ENCODE assay signal across 27 mouse cellular contexts in genomic region chr19:47884296-47885085, GRCm38 (mm10). TPM values are rescaled to one million over a fixed set of nuclear protein-coding genes. Genes with fewer than 3 reads are reported as not detected.
DNase-seq lines count a peak whose midpoint lies in the region; ATAC-seq and TF ChIP-seq lines count a peak whose summit lies in the region.
"Had no signal": no experiment of that assay in that cellular context is flagged by ENCODE, and none has a peak within 500 bp of the region (broad histone marks: within the 10 kb centered on the region; RNA-seq: fewer than 3 reads in every experiment).

No protein-coding gene starts in this region.

- no peak for TF ChIP-seq EP300 in heart, adult 2 months (IDR thresholded peaks at IDR 0.05; ENCODE audit: insufficient read depth, low read depth, low read length)
- no peak for TF ChIP-seq EP300 in heart, postnatal 0 days (IDR thresholded peaks at IDR 0.05; ENCODE audit: low read depth)
- no peak for TF ChIP-seq EP300 in stomach, postnatal 0 days (optimal IDR thresholded peaks at IDR 0.05)

- 65% methylated on average over 13 of the region's 13 CpGs for whole genome bisulfite sequencing in heart, adult 2 months
- 68% methylated on average over 13 of the region's 13 CpGs for WGBS in heart, postnatal 0 days
- WGBS in stomach, embryonic 14.5 days = 61% methylated on average over 13 of the region's 13 CpGs
- 65% methylated on average over 13 of the region's 13 CpGs for WGBS in stomach, postnatal 0 days
- WGBS in hindbrain, embryonic 12.5 days = 78% methylated on average over 13 of the region's 13 CpGs

- H3K9ac ChIP-seq in heart, adult 2 months (ENCODE audit: low read depth, low read length) = no peak overlapping the region
- H3K9ac ChIP-seq in heart, postnatal 0 days (replicated peaks; ENCODE audit: low read depth, low read length) = no peak overlapping the region
- no peak overlapping the region for H3K9ac ChIP-seq in stomach, embryonic 14.5 days (replicated peaks; ENCODE audit: low read depth, low read length)
- H3K9ac ChIP-seq in stomach, postnatal 0 days (ENCODE audit: low read length) = no peak overlapping the region
- H3K9ac ChIP-seq in hindbrain, embryonic 12.5 days = no peak overlapping the region
- H3K9ac ChIP-seq: forebrain, embryonic 13.5 days had no signal

- H3K4me2 ChIP-seq in heart, postnatal 0 days (ENCODE audit: low read depth, low read length) = 0 out of 2 replicates have a peak overlapping the region, but pooled peaks have one; percentile 8
- H3K4me2 ChIP-seq in stomach, embryonic 14.5 days (replicated peaks; ENCODE audit: low read depth, low read length) = no peak overlapping the region
- H3K4me2 ChIP-seq in stomach, postnatal 0 days (replicated peaks; ENCODE audit: low read depth) = no peak overlapping the region
- H3K4me2 ChIP-seq in hindbrain, embryonic 12.5 days (replicated peaks) = no peak overlapping the region
- H3K4me2 ChIP-seq: forebrain, embryonic 13.5 days had no signal

- 0 out of 2 replicates have a peak, but pooled peaks have one; percentile 1 for ATAC-seq in heart, postnatal 0 days (ENCODE audit: insufficient read depth, low read depth)
- ATAC-seq in stomach, embryonic 14.5 days (ENCODE audit: insufficient number of reproducible peaks, insufficient read depth, low FRiP score, low read depth) = peak; percentile 30; the same call in 1 of the 2 replicates
- ATAC-seq in stomach, postnatal 0 days (ENCODE audit: low FRiP score, low TSS enrichment) = no peak
- no peak for ATAC-seq in hindbrain, embryonic 12.5 days (ENCODE audit: low FRiP score)
- ATAC-seq: forebrain, embryonic 13.5 days; hindbrain, postnatal 0 days; intestine, postnatal 0 days had no signal

- peaks cover 9% of the 10 kb centered on the region for H3K4me1 ChIP-seq in heart, adult 2 months (ENCODE audit: control insufficient read depth, insufficient read depth, low read length)
- peaks cover 28% of the 10 kb centered on the region for H3K4me1 ChIP-seq in heart, postnatal 0 days (ENCODE audit: control insufficient read depth, insufficient read depth)
- peaks cover 7% of the 10 kb centered on the region; the same call in 1 of the 2 replicates for H3K4me1 ChIP-seq in stomach, embryonic 14.5 days (ENCODE audit: control insufficient read depth, insufficient read depth, low read length)
- no peaks in the 10 kb centered on the region for H3K4me1 ChIP-seq in stomach, postnatal 0 days (replicated peaks; ENCODE audit: control insufficient read depth, insufficient read depth)
- H3K4me1 ChIP-seq in hindbrain, embryonic 12.5 days = peaks cover 18% of the 10 kb centered on the region
- H3K4me1 ChIP-seq: forebrain, embryonic 13.5 days had no signal

- no peaks in the 10 kb centered on the region for H3K9me3 ChIP-seq in heart, postnatal 0 days (replicated peaks; ENCODE audit: control insufficient read depth, low read length)
- no peaks in the 10 kb centered on the region for H3K9me3 ChIP-seq in stomach, embryonic 14.5 days (ENCODE audit: control insufficient read depth, low read depth, low read length)
- no peaks in the 10 kb centered on the region for H3K9me3 ChIP-seq in stomach, postnatal 0 days (ENCODE audit: control insufficient read depth, low read length)
- no peaks in the 10 kb centered on the region for H3K9me3 ChIP-seq in hindbrain, embryonic 12.5 days (replicated peaks)
- H3K9me3 ChIP-seq: forebrain, embryonic 13.5 days had no signal

- peak overlapping the region; percentile 38; the same call in 1 of the 2 replicates for H3K27ac ChIP-seq in heart, adult 2 months
- peak overlapping the region; percentile 80; the same call in 1 of the 2 replicates for H3K27ac ChIP-seq in heart, postnatal 0 days (ENCODE audit: low read depth)
- no peak overlapping the region for H3K27ac ChIP-seq in stomach, embryonic 14.5 days (ENCODE audit: low read length)
- no peak overlapping the region for H3K27ac ChIP-seq in stomach, postnatal 0 days (replicated peaks)
- H3K27ac ChIP-seq in hindbrain, embryonic 12.5 days = no peak overlapping the region
- H3K27ac ChIP-seq: forebrain, embryonic 13.5 days; hindbrain, postnatal 0 days had no signal

- H3K27me3 ChIP-seq in heart, adult 2 months (ENCODE audit: control insufficient read depth, insufficient read depth, low read length) = no peaks in the 10 kb centered on the region
- no peaks in the 10 kb centered on the region for H3K27me3 ChIP-seq in heart, postnatal 0 days (ENCODE audit: control insufficient read depth, insufficient read depth, low read length)
- H3K27me3 ChIP-seq in stomach, embryonic 14.5 days (ENCODE audit: control insufficient read depth, insufficient read depth, low read length) = no peaks in the 10 kb centered on the region
- H3K27me3 ChIP-seq in stomach, postnatal 0 days (ENCODE audit: control insufficient read depth, insufficient read depth, low read length) = no peaks in the 10 kb centered on the region
- no peaks in the 10 kb centered on the region for H3K27me3 ChIP-seq in splenic B cell, adult 2 months (ENCODE audit: control insufficient read depth, insufficient read depth, low read length, poor library complexity, severe bottlenecking)
- H3K27me3 ChIP-seq in hindbrain, embryonic 12.5 days = no peaks in the 10 kb centered on the region
- H3K27me3 ChIP-seq: forebrain, embryonic 13.5 days had no signal

- H3K4me3 ChIP-seq in heart, adult 2 months = no peak overlapping the region
- no peak overlapping the region for H3K4me3 ChIP-seq in heart, postnatal 0 days (ENCODE audit: low read depth, low read length)
- H3K4me3 ChIP-seq in stomach, embryonic 14.5 days (ENCODE audit: low read depth, low read length) = no peak overlapping the region
- H3K4me3 ChIP-seq in stomach, postnatal 0 days (ENCODE audit: low read depth, low read length) = no peak overlapping the region
- H3K4me3 ChIP-seq in hindbrain, embryonic 12.5 days = no peak overlapping the region
- H3K4me3 ChIP-seq: erythroblast, embryonic 14.5 days; forebrain, embryonic 13.5 days had no signal

- H3K36me3 ChIP-seq in heart, adult 2 months (ENCODE audit: control insufficient read depth, insufficient read depth, low read length) = no peaks in the 10 kb centered on the region
- H3K36me3 ChIP-seq in heart, postnatal 0 days (replicated peaks; ENCODE audit: control insufficient read depth, insufficient read depth, low read length) = no peaks in the 10 kb centered on the region
- no peaks in the 10 kb centered on the region for H3K36me3 ChIP-seq in stomach, embryonic 14.5 days (ENCODE audit: control insufficient read depth, insufficient read depth, low read length)
- H3K36me3 ChIP-seq in stomach, postnatal 0 days (ENCODE audit: control insufficient read depth, insufficient read depth, low read length) = no peaks in the 10 kb centered on the region
- no peaks in the 10 kb centered on the region for H3K36me3 ChIP-seq in splenic B cell, adult 2 months (ENCODE audit: control insufficient read depth, insufficient read depth, low read length, poor library complexity, severe bottlenecking)
- no peaks in the 10 kb centered on the region for H3K36me3 ChIP-seq in hindbrain, embryonic 12.5 days

- TF ChIP-seq CTCF in heart, adult 2 months (IDR thresholded peaks at IDR 0.05) = no peak
- no peak for TF ChIP-seq CTCF in heart, postnatal 0 days (IDR thresholded peaks at IDR 0.05; ENCODE audit: low read depth)
- no peak for TF ChIP-seq CTCF in stomach, postnatal 0 days (IDR thresholded peaks at IDR 0.05; ENCODE audit: low read depth)

- no peak for TF ChIP-seq POLR2A in heart, adult 2 months (IDR thresholded peaks at IDR 0.05; ENCODE audit: insufficient read depth, low read depth, low read length)

- DNase-seq in heart, adult 2 months = no peak
- no peak for DNase-seq in heart, postnatal 4 days
- no peak for DNase-seq in heart, postnatal 0 days (ENCODE audit: low spot score)
- DNase-seq in heart, postnatal 14 days = no peak
- DNase-seq in stomach, postnatal 0 days (ENCODE audit: low spot score) = no peak
- peak; percentile 81 for DNase-seq in splenic B cell, adult 2 months (ENCODE audit: low read depth, low spot score)
- DNase-seq: adrenal gland, adult 8-10 months; cerebellum, adult 9-10 months; gastrocnemius, postnatal 10 days; liver; lung, postnatal 10 days; midbrain, embryonic 14.5 days; right cerebral cortex, postnatal 25 days had no signal

- intact Hi-C loops in heart, adult 2 months (cut with DNase I) = no loop called here
- intact Hi-C loops in heart, postnatal 14 days (cut with DNase I) = no loop called here

- no peaks in the 10 kb centered on the region for H3K79me2 ChIP-seq in heart, adult 2 months (replicated peaks; ENCODE audit: control insufficient read depth, insufficient read depth, low read length)

RNA-seq across cellular contexts. Expression of gene Gsto2, which starts 19.2 kb away (rescaled TPM):
- total RNA-seq in heart, adult 2 months (2021) = 1 to 10 TPM; 2.6 to 2.7 TPM
- polyA plus RNA-seq in heart, adult 2 months (2012; rRNA removed) = 1.4 and 1.6 TPM in 2 replicates
- 1 to 10 TPM; 1.5 to 1.8 TPM for total RNA-seq in heart, postnatal 4 days (2021)
- total RNA-seq in heart, postnatal 0 days (2014; rRNA removed; ENCODE audit: low replicate concordance) = 11.4 TPM in 1 of 2 replicates, not detected in the other
- 1.7 and 2.1 TPM in 2 replicates for polyA plus RNA-seq in heart, postnatal 0 days (2015; fragmentation: Nextera tagmentation; extraction: Ambion mirVana)
- 1 to 10 TPM; 1.6 to 1.7 TPM for total RNA-seq in heart, postnatal 14 days (2021)
- polyA plus RNA-seq in stomach, embryonic 14.5 days (2014; fragmentation: Nextera tagmentation; extraction: Ambion mirVana) = 1.1 and 1.5 TPM in 2 replicates
- polyA plus RNA-seq in stomach, postnatal 0 days (2015; fragmentation: Nextera tagmentation; extraction: Ambion mirVana) = 3.5 and 4.2 TPM in 2 replicates
- 0.96 and 1.3 TPM in 2 replicates for polyA plus RNA-seq in hindbrain, embryonic 12.5 days (2016; fragmentation: Nextera tagmentation; extraction: Ambion mirVana)
- total RNA-seq: common myeloid progenitor, adult 5-6 weeks; hematopoietic stem cell, adult 5-6 weeks; megakaryocyte, adult 5-6 weeks had no signal
- polyA plus RNA-seq: erythroblast, embryonic 14.5 days had no signal

RNA-seq across cellular contexts. Expression of gene Gsto1, which starts 29.7 kb away (rescaled TPM):
- 100 to 1,000 TPM; 148 to 191 TPM for total RNA-seq in heart, adult 2 months (2021)
- polyA plus RNA-seq in heart, adult 2 months (2012; rRNA removed) = 152 and 158 TPM in 2 replicates
- total RNA-seq in heart, postnatal 4 days (2021) = 10 to 100 TPM; 68.9 to 69.7 TPM
- total RNA-seq in heart, postnatal 0 days (2014; rRNA removed; ENCODE audit: low replicate concordance) = 136 and 146 TPM in 2 replicates
- 127 and 140 TPM in 2 replicates for polyA plus RNA-seq in heart, postnatal 0 days (2015; fragmentation: Nextera tagmentation; extraction: Ambion mirVana)
- total RNA-seq in heart, postnatal 14 days (2021) = 100 to 1,000 TPM; 133 to 134 TPM
- 482 and 525 TPM in 2 replicates for polyA plus RNA-seq in stomach, embryonic 14.5 days (2014; fragmentation: Nextera tagmentation; extraction: Ambion mirVana)
- 3,153 and 3,669 TPM in 2 replicates for polyA plus RNA-seq in stomach, postnatal 0 days (2015; fragmentation: Nextera tagmentation; extraction: Ambion mirVana)
- 102 and 106 TPM in 2 replicates for polyA plus RNA-seq in hindbrain, embryonic 12.5 days (2016; fragmentation: Nextera tagmentation; extraction: Ambion mirVana)

RNA-seq across cellular contexts. Expression of gene Cfap43, which starts 34.6 kb away (rescaled TPM):
- not detected for total RNA-seq in heart, adult 2 months (2021)
- 0.26 and 0.86 TPM in 2 replicates for polyA plus RNA-seq in heart, adult 2 months (2012; rRNA removed)
- not detected for total RNA-seq in heart, postnatal 4 days (2021)
- total RNA-seq in heart, postnatal 0 days (2014; rRNA removed; ENCODE audit: low replicate concordance) = 0.08 TPM in 1 of 2 replicates, not detected in the other
- polyA plus RNA-seq in heart, postnatal 0 days (2015; fragmentation: Nextera tagmentation; extraction: Ambion mirVana) = 0.15 and 0.43 TPM in 2 replicates
- under 1 TPM in 1 of 2 experiments, not detected in 1; 0.81 TPM for total RNA-seq in heart, postnatal 14 days (2021)
- 0.21 and 0.97 TPM in 2 replicates for polyA plus RNA-seq in stomach, embryonic 14.5 days (2014; fragmentation: Nextera tagmentation; extraction: Ambion mirVana)
- polyA plus RNA-seq in stomach, postnatal 0 days (2015; fragmentation: Nextera tagmentation; extraction: Ambion mirVana) = 0.51 and 1.1 TPM in 2 replicates
- polyA plus RNA-seq in hindbrain, embryonic 12.5 days (2016; fragmentation: Nextera tagmentation; extraction: Ambion mirVana) = 1.7 and 3.2 TPM in 2 replicates
- total RNA-seq: adrenal gland, adult 8-10 months; common myeloid progenitor, adult 5-6 weeks; gastrocnemius, postnatal 10 days had no signal
- polyA plus RNA-seq: embryonic facial prominence, embryonic 11.5 days; erythroblast, embryonic 14.5 days; liver, embryonic 16.5 days had no signal

RNA-seq across cellular contexts. Expression of gene Itprip, which starts 34.6 kb away (rescaled TPM):
- total RNA-seq in heart, adult 2 months (2021) = 10 to 100 TPM in 1 of 2 experiments, 1 to 10 TPM in 1; 8.5 to 11.7 TPM
- 8.1 and 8.6 TPM in 2 replicates for polyA plus RNA-seq in heart, adult 2 months (2012; rRNA removed)
- total RNA-seq in heart, postnatal 4 days (2021) = 10 to 100 TPM; 21.6 TPM
- total RNA-seq in heart, postnatal 0 days (2014; rRNA removed; ENCODE audit: low replicate concordance) = 27.2 and 30.1 TPM in 2 replicates
- polyA plus RNA-seq in heart, postnatal 0 days (2015; fragmentation: Nextera tagmentation; extraction: Ambion mirVana) = 9.5 and 10.5 TPM in 2 replicates
- 1 to 10 TPM; 8.0 to 8.1 TPM for total RNA-seq in heart, postnatal 14 days (2021)
- polyA plus RNA-seq in stomach, embryonic 14.5 days (2014; fragmentation: Nextera tagmentation; extraction: Ambion mirVana) = 9.3 and 11.0 TPM in 2 replicates
- 7.9 and 9.0 TPM in 2 replicates for polyA plus RNA-seq in stomach, postnatal 0 days (2015; fragmentation: Nextera tagmentation; extraction: Ambion mirVana)
- 16.1 and 16.6 TPM in 2 replicates for polyA plus RNA-seq in hindbrain, embryonic 12.5 days (2016; fragmentation: Nextera tagmentation; extraction: Ambion mirVana)

RNA-seq across cellular contexts. Expression of gene Cfap58, which starts 53.0 kb away (rescaled TPM):
- 1 to 10 TPM; 1.9 to 2.1 TPM for total RNA-seq in heart, adult 2 months (2021)
- 0.02 TPM in 1 of 2 replicates, not detected in the other for polyA plus RNA-seq in heart, adult 2 months (2012; rRNA removed)
- 1 to 10 TPM; 2.2 to 2.3 TPM for total RNA-seq in heart, postnatal 4 days (2021)
- not detected in 2 replicates for total RNA-seq in heart, postnatal 0 days (2014; rRNA removed; ENCODE audit: low replicate concordance)
- polyA plus RNA-seq in heart, postnatal 0 days (2015; fragmentation: Nextera tagmentation; extraction: Ambion mirVana) = 0.04 and 0.18 TPM in 2 replicates
- total RNA-seq in heart, postnatal 14 days (2021) = 1 to 10 TPM; 1.3 to 2.1 TPM
- polyA plus RNA-seq in stomach, embryonic 14.5 days (2014; fragmentation: Nextera tagmentation; extraction: Ambion mirVana) = not detected in 2 replicates
- not detected in 2 replicates for polyA plus RNA-seq in stomach, postnatal 0 days (2015; fragmentation: Nextera tagmentation; extraction: Ambion mirVana)
- 0.30 and 0.72 TPM in 2 replicates for polyA plus RNA-seq in hindbrain, embryonic 12.5 days (2016; fragmentation: Nextera tagmentation; extraction: Ambion mirVana)
- total RNA-seq: common myeloid progenitor, adult 5-6 weeks; gastrocnemius, postnatal 10 days; hematopoietic stem cell, adult 5-6 weeks; megakaryocyte, adult 5-6 weeks; neutrophil, adult 5-6 weeks had no signal
- polyA plus RNA-seq: C2C12; embryonic facial prominence, embryonic 11.5 days; erythroblast, embryonic 14.5 days; intestine, postnatal 0 days; liver, embryonic 16.5 days; urinary bladder, adult 2 months had no signal

Comparison
In these comparisons a context has a peak if more than half of its experiments do, and no peak if none do; other contexts are left out.
1. ATAC-seq: peak in heart, postnatal 0 days (single experiment) and stomach, embryonic 14.5 days (single experiment); none in stomach, postnatal 0 days (single experiment) and hindbrain, embryonic 12.5 days (single experiment).
2. H3K27ac ChIP-seq: peak in heart, adult 2 months (single experiment) and heart, postnatal 0 days (single experiment); none in stomach, embryonic 14.5 days (single experiment), stomach, postnatal 0 days (single experiment) and hindbrain, embryonic 12.5 days (single experiment).